Mouse (Mus musculus): ENCODE measurements around the gene Oasl2.

GRCm38 (mm10) chr5:114949812-114950211, 53.1 kb downstream of the Oasl2 start:
- no peak for TF ChIP-seq POLR2A (IDR thresholded peaks at IDR 0.05; ENCODE audit: borderline replicate concordance, insufficient read depth, low read length)
- TF ChIP-seq CTCF (IDR thresholded peaks at IDR 0.05; ENCODE audit: borderline replicate concordance, insufficient read depth, low read depth, low read length) = no peak
